Mouse (Mus musculus): Measurements from ENCODE around the gene Ubl3.

DNA sequence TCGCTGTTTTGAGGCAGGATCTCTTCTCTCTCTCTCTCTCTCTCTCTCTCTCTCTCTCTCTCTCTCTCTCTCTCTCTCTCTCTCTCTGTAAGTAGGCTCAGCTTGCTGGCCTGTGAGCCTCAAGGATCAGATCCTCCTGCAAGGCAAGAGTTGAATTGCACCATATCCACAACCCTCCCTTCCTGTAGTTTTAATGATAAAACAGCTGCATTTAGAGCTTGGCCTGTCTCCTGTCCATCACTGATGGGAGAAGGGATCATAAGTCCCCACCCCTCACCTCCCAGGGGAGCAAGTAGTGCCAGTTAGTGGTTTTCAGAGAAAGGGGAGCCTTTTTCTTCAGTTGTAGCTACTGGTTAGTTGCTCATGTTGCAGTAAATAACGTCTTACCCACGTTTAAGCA is 11.5 kb upstream of the Ubl3 start:
- TF ChIP-seq CTCF (IDR thresholded peaks at IDR 0.05; ENCODE audit: low read depth, low read length) (no peak), POLR2A (IDR thresholded peaks at IDR 0.05; ENCODE audit: borderline replicate concordance, low read depth, low read length) (no peak)
